Mouse (Mus musculus) forebrain, embryonic 13.5 days (tissue): ENCODE results near the gene Gm28827. TPM values are rescaled to one million over a fixed set of nuclear protein-coding genes. Genes with fewer than 3 reads are reported as not detected.
"Not testable (repeated sequence)": the region's sequence is repeated elsewhere in the genome, so short reads cannot be mapped to it uniquely, and the experiment has no call there.

Source experiments
- ATAC-seq: fragments of 200-750 bp; cut with Nextera tagmentation; 2 replicates; pipeline ENCODE4 v1.8.0; 2017
- H3K27ac ChIP-seq: fragments of 300-500 bp; sonication (generic); 2 replicates; pipeline ENCODE4 v1.5.1; 2015; ENCODE audit warnings: inconsistent platforms, mild to moderate bottlenecking, moderate library complexity
- H3K27me3 ChIP-seq: fragments of 300-500 bp; sonication (generic); 2 replicates; pipeline ENCODE4 v1.6.1; 2015; ENCODE audit warnings: mild to moderate bottlenecking, inconsistent platforms
- H3K36me3 ChIP-seq: fragments of 300-500 bp; sonication (generic); 2 replicates; pipeline ENCODE4 v1.6.1; 2015; ENCODE audit warnings: mild to moderate bottlenecking, inconsistent platforms; ENCODE audit not compliant: poor library complexity, severe bottlenecking
- H3K4me1 ChIP-seq: fragments of 300-500 bp; sonication (generic); 2 replicates; pipeline ENCODE4 v1.6.1; 2015; ENCODE audit warnings: inconsistent platforms
- H3K4me2 ChIP-seq: fragments of 300-500 bp; sonication (generic); 2 replicates; pipeline ENCODE4 v1.6.1; 2015; ENCODE audit warnings: inconsistent platforms, mild to moderate bottlenecking, moderate library complexity
- H3K4me3 ChIP-seq: fragments of 300-500 bp; sonication (generic); 2 replicates; pipeline ENCODE4 v1.5.1; 2015; ENCODE audit warnings: mild to moderate bottlenecking, inconsistent platforms
- H3K9ac ChIP-seq: fragments of 300-500 bp; sonication (generic); 2 replicates; pipeline ENCODE4 v1.6.1; 2015; ENCODE audit warnings: mild to moderate bottlenecking, inconsistent platforms
- H3K9me3 ChIP-seq: fragments of 300-500 bp; sonication (generic); replicated peaks from 2 replicates; pipeline ENCODE4 v1.6.1; 2016; ENCODE audit warnings: inconsistent platforms
- WGBS: fragments of 180-500 bp; shearing (Covaris S2); methylation state at CpG from one replicate; pipeline ENCODE4 v1.1.7; 2015; 5-methylcytosine and 5-hydroxymethylcytosine counted together
- polyA plus RNA-seq: library from polyadenylated mRNA; unstranded; fragments of >200 nt; fragmentation: Nextera tagmentation; extraction: Ambion mirVana; gene quantifications from 2 replicates; pipeline ENCODE4 v1.2.1, GENCODE M21; 2015

Gm28827 gene
- not detected in 2 replicates for polyA plus RNA-seq

- WGBS = no CpG with 5 or more reads among the region's 6 CpGs
- H3K4me3 ChIP-seq, H3K27ac ChIP-seq, H3K27me3 ChIP-seq, H3K9me3 ChIP-seq, H3K36me3 ChIP-seq, ATAC-seq, H3K4me2 ChIP-seq, H3K9ac ChIP-seq, H3K4me1 ChIP-seq: not testable (repeated sequence)
Observed at GRCm38 (mm10) chrY:83030647-83031046, at the start of gene Gm28827. Gm28827 (plus strand) TSS chrY:83030947.
